Mouse (Mus musculus): ENCODE data around the gene Cntnap5b. TPM values are rescaled to one million over a fixed set of nuclear protein-coding genes. Genes with fewer than 3 reads are reported as not detected.
"Not testable (repeated sequence)": the region's sequence is repeated elsewhere in the genome, so short reads cannot be mapped to it uniquely, and the experiment has no call there.

Cntnap5b gene
- polyA plus RNA-seq, 2 experiments = not detected

DNA sequence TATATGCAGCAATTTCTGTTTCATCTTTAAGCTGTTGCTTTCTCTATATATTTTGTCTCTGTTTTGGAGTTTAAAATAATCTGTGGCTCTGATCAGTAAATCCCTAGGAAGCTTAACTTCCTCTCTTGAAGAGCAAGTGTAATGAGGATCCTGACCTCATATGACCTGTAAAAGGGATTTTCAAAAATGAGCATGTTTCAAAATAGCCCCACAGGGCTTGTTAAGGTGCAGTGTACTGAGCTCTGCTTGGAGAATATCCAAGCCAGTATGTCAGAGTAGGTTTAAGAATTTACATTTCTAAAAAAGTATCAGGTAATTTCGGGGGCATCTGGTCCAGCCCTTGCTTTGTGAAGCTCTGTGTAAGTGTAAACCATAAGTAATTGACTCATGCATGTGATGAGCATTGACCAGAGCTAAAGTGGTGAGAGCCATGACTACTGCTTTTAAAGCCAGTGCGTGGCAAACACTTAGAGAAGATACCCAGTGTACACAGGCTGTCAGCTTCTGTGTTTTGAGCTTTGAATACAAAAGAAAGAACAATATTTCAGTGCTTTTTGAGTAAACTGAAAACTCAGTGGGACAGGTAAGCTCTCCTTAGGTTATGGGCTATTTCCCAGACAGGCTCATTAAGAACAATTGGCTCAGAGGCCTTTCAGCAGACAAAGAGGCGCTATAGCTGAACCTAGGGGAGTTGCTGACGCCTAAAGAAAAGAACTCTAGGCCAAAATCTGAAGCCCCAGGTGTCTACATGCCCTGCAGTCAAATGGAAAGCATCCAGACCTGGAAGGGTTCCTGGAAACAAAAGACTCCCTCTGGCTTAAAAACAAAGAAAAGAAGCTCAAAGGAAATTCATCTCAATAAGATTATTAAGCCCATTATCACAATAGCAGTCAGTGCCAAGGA is 197.9 kb downstream of the Cntnap5b start:
- H3K9ac ChIP-seq (replicated peaks) = no peak overlapping the region
- H3K4me1 ChIP-seq (replicated peaks; ENCODE audit: control insufficient read depth in 2 of 2, insufficient read depth in 2 of 2, low read length in 1 of 2) = no peaks in the 10 kb centered on the region
- no peaks in the 10 kb centered on the region for H3K27me3 ChIP-seq (ENCODE audit: control insufficient read depth, insufficient read depth, low read length)
- no peak for TF ChIP-seq CTCF (IDR thresholded peaks at IDR 0.05; ENCODE audit: low read depth)
- no peak for TF ChIP-seq EP300 (IDR thresholded peaks at IDR 0.05; ENCODE audit: low read depth)
- DNase-seq (ENCODE audit: low read depth in 3 of 3, low spot score in 3 of 3) (no peak), ATAC-seq (ENCODE audit: insufficient read depth) (no peak)
- no peaks in the 10 kb centered on the region for H3K36me3 ChIP-seq (replicated peaks; ENCODE audit: control insufficient read depth, insufficient read depth, low read depth)
- H3K4me2 ChIP-seq (ENCODE audit: low read depth) = no peak overlapping the region
- no peak overlapping the region for H3K4me3 ChIP-seq (ENCODE audit: insufficient read depth in 1 of 2, low read depth in 2 of 2, low read length in 2 of 2)
- WGBS (ENCODE audit: insufficient replicate concordance) = 37% methylated on average over 4 of the region's 4 CpGs
- no peaks in the 10 kb centered on the region for H3K9me3 ChIP-seq (ENCODE audit: control insufficient read depth, low read length)
- H3K27ac ChIP-seq = no peak overlapping the region

DNA sequence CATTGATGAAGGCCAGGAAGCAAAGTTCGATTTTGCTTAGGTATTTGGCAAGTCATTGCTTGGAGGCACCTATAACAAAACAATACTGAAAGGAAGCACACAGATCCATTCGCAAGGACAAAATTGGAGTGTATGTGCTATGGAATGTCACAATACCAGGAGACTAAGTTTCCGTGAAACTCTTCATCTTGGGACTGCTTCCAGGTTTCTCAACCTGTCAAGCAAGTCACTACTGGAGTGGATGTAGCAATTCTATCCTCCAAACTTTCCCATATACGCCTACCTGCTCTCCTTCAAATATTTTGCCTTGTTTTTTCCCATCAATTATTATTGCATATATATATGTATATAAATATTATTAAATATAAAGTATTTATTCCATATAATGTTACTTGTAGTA is 228.7 kb downstream of the Cntnap5b start:
- H3K4me1 ChIP-seq (replicated peaks; ENCODE audit: control insufficient read depth in 2 of 2, insufficient read depth in 2 of 2, low read length in 1 of 2); H3K27ac ChIP-seq; DNase-seq (ENCODE audit: low read depth in 3 of 3, low spot score in 3 of 3); H3K36me3 ChIP-seq (replicated peaks; ENCODE audit: control insufficient read depth, insufficient read depth, low read depth); ATAC-seq (ENCODE audit: insufficient read depth); H3K4me3 ChIP-seq (ENCODE audit: insufficient read depth in 1 of 2, low read depth in 2 of 2, low read length in 2 of 2); H3K9ac ChIP-seq (replicated peaks); H3K4me2 ChIP-seq (ENCODE audit: low read depth); H3K9me3 ChIP-seq (ENCODE audit: control insufficient read depth, low read length); H3K27me3 ChIP-seq (ENCODE audit: control insufficient read depth, insufficient read depth, low read length): not testable (repeated sequence)
- 67% methylated on average over 4 of the region's 4 CpGs for WGBS (ENCODE audit: insufficient replicate concordance)

DNA sequence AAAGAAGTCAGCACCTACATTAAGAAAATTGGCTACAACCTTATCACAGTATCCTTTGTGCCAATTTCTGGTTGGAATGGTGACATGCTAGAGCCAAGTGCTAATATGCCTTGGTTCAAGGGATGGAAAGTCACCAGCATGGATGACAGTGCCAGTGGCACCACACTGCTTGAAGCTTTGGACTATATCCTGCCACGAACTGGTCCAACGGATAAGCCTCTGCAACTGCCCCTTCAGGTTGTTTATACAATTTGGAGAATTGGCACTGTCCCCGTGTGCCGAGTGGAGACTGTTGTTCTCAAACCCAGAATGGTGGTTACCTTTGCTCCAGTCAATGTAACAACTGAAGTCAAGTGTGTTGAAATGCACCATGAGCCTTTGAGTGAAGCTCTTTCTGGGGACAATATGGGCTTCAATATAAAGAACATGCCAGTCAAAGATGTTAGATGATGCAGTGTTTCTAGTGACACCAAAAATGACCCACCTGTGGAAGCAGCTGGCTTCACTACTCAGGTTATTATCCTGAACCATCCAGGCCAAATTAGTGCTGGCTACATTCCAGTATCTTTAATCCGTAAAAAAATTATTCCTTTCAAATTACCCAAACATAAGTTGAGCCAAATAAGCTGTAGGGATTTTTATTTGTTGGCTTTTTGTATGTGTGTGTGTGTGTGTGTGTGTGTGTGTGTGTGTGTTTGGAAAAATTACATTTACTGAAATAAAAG is 233.6 kb downstream of the Cntnap5b start:
- WGBS (ENCODE audit: insufficient replicate concordance) = 64% methylated on average over 5 of the region's 5 CpGs
- H3K4me3 ChIP-seq (ENCODE audit: insufficient read depth in 1 of 2, low read depth in 2 of 2, low read length in 2 of 2) = no peak overlapping the region
- no peaks in the 10 kb centered on the region for H3K9me3 ChIP-seq (ENCODE audit: control insufficient read depth, low read length)
- no peak for TF ChIP-seq EP300 (IDR thresholded peaks at IDR 0.05; ENCODE audit: low read depth)
- TF ChIP-seq CTCF (IDR thresholded peaks at IDR 0.05; ENCODE audit: low read depth) = no peak
- DNase-seq (ENCODE audit: low read depth in 3 of 3, low spot score in 3 of 3) = no peak
- no peak for ATAC-seq (ENCODE audit: insufficient read depth)
- H3K4me1 ChIP-seq (replicated peaks; ENCODE audit: control insufficient read depth in 2 of 2, insufficient read depth in 2 of 2, low read length in 1 of 2) = no peaks in the 10 kb centered on the region
- no peak overlapping the region for H3K27ac ChIP-seq
- no peak overlapping the region for H3K4me2 ChIP-seq (ENCODE audit: low read depth)
- no peaks in the 10 kb centered on the region for H3K27me3 ChIP-seq (ENCODE audit: control insufficient read depth, insufficient read depth, low read length)
- H3K36me3 ChIP-seq (replicated peaks; ENCODE audit: control insufficient read depth, insufficient read depth, low read depth) = no peaks in the 10 kb centered on the region
- H3K9ac ChIP-seq (replicated peaks) = no peak overlapping the region

DNA sequence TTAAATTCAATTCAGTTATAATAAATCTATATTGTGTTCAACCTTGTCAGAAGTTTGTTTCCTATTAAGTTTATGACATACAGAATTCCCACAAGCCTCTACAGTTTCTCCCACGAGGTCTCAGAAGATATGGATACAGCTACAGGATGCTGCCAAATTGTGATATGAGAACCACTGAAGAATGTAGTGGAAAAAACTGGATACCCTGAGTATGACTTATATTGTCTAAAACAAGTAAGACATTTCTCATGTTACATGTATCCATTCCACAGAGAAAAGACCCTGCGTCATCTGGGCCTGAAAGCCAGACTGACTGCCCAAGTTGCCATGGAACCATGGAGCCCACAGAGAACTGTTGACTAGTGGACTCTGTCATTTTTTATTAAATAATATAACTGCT is 269.2 kb downstream of the Cntnap5b start:
- DNase-seq (ENCODE audit: low read depth in 3 of 3, low spot score in 3 of 3) = no peak
- H3K27me3 ChIP-seq (ENCODE audit: control insufficient read depth, insufficient read depth, low read length) = no peaks in the 10 kb centered on the region
- no peak for TF ChIP-seq EP300 (IDR thresholded peaks at IDR 0.05; ENCODE audit: low read depth)
- TF ChIP-seq CTCF (IDR thresholded peaks at IDR 0.05; ENCODE audit: low read depth) = no peak
- no peak overlapping the region for H3K27ac ChIP-seq
- H3K36me3 ChIP-seq (replicated peaks; ENCODE audit: control insufficient read depth, insufficient read depth, low read depth) = no peaks in the 10 kb centered on the region
- no peak overlapping the region for H3K9ac ChIP-seq (replicated peaks)
- H3K9me3 ChIP-seq (ENCODE audit: control insufficient read depth, low read length) = no peaks in the 10 kb centered on the region
- no peak for ATAC-seq (ENCODE audit: insufficient read depth)
- no peak overlapping the region for H3K4me2 ChIP-seq (ENCODE audit: low read depth)
- H3K4me3 ChIP-seq (ENCODE audit: insufficient read depth in 1 of 2, low read depth in 2 of 2, low read length in 2 of 2) = no peak overlapping the region
- no peaks in the 10 kb centered on the region for H3K4me1 ChIP-seq (replicated peaks; ENCODE audit: control insufficient read depth in 2 of 2, insufficient read depth in 2 of 2, low read length in 1 of 2)
- 60% methylated on average over 2 of the region's 2 CpGs for WGBS (ENCODE audit: insufficient replicate concordance)

DNA sequence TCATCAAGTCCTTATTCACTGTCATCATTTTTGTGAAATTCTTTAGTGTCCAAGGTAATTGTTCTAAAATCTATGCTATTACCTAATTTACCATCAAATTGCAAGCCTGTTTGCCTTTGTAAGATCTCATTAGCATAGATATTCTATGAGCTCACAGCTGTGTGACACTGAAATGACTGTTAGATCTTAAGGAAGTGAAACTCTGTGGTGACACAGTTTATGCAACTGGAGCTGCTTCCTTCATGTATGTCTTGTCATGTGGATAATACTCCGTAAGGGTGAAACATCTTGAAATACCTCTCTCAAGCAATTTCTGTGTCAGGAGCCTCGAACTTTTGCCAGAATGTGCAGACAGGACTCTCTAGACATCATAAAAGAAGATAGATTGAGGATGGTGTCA is 307.2 kb downstream of the Cntnap5b start:
- WGBS (ENCODE audit: insufficient replicate concordance) = 31% methylated on average over 2 of the region's 2 CpGs
- no peak for TF ChIP-seq EP300 (IDR thresholded peaks at IDR 0.05; ENCODE audit: low read depth)
- TF ChIP-seq CTCF (IDR thresholded peaks at IDR 0.05; ENCODE audit: low read depth) = no peak
- Histone ChIP-seq H3K27ac (no peak overlapping the region), H3K9me3 (ENCODE audit: control insufficient read depth, low read length) (no peaks in the 10 kb centered on the region; the same call in 1 of the 2 replicates), H3K4me1 (replicated peaks; ENCODE audit: control insufficient read depth in 2 of 2, insufficient read depth in 2 of 2, low read length in 1 of 2) (no peaks in the 10 kb centered on the region), H3K27me3 (ENCODE audit: control insufficient read depth, insufficient read depth, low read length) (no peaks in the 10 kb centered on the region), H3K36me3 (replicated peaks; ENCODE audit: control insufficient read depth, insufficient read depth, low read depth) (no peaks in the 10 kb centered on the region), H3K4me2 (ENCODE audit: low read depth) (no peak overlapping the region), H3K9ac (replicated peaks) (no peak overlapping the region), H3K4me3 (ENCODE audit: insufficient read depth in 1 of 2, low read depth in 2 of 2, low read length in 2 of 2) (no peak overlapping the region)
- ATAC-seq (ENCODE audit: insufficient read depth) (no peak), DNase-seq (ENCODE audit: low read depth in 3 of 3, low spot score in 3 of 3) (peak in 1 of 3 experiments; percentile 3)
